Mouse (Mus musculus) small intestine, adult 2 months (tissue): ENCODE results near the gene Tmem132d.

Experiments
- CTCF ChIP-seq: fragments of 200-500 bp; IDR thresholded peaks from 2 replicates; pipeline ENCODE4 v1.5.1; 2012; ENCODE audit warnings: low read depth, mild to moderate bottlenecking, control low read depth, inconsistent platforms, low read length, moderate library complexity, mixed read lengths; ENCODE audit not compliant: insufficient replicate concordance, insufficient read length; ENCODE audit errors: extremely low read depth
- POLR2A ChIP-seq: fragments of 200-500 bp; IDR thresholded peaks from 2 replicates; pipeline ENCODE4 v1.6.1; 2012; ENCODE audit warnings: low read depth, mild to moderate bottlenecking, control low read depth, inconsistent platforms, low read length, moderate library complexity

DNA sequence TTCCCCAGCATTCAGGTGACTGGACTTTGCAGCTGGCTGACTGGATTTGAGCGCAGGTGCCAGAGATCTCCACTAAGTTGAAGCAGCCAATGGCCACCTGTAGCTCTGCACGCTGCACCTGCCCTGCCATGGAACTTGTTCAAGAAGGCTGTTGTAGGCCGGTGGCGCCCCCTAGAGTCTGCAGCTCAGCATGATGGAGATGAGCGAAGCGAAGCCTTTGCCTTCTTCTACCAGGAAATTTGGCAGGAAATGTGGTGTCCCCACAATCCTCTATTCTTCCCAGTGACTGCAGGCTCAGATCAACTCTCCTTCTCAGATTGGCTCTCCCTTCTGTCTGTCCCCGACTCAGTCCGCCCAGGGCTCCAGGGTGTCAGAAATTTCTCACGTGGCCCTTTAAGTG is 4.0 kb upstream of the Tmem132d start:
- TF ChIP-seq POLR2A (no peak), CTCF (no peak)
